Mouse (Mus musculus): ENCODE measurements at regions not wholly inside any gene's neighbourhood (a gene's known extent, or its start where the extent isn't known, plus 50 kb on each side); places are given as distances from the start of the nearest gene placed in this dataset.
"Not testable (repeated sequence)": the region's sequence is repeated elsewhere in the genome, so short reads cannot be mapped to it uniquely, and the experiment has no call there.

GRCm38 (mm10) chr2:48322278-48322677, 491.6 kb upstream of the Acvr2a start:
- no peaks in the 10 kb centered on the region for H3K79me2 ChIP-seq (ENCODE audit: control insufficient read depth, insufficient read depth)
- no peak overlapping the region for H3K4me3 ChIP-seq
- TF ChIP-seq POLR2AphosphoS2 (IDR thresholded peaks at IDR 0.05; ENCODE audit: insufficient read length, low read depth): no peak
- no peak for TF ChIP-seq USF1 (IDR thresholded peaks at IDR 0.05; ENCODE audit: low read depth)
- TF ChIP-seq CEBPB (IDR thresholded peaks at IDR 0.05; ENCODE audit: insufficient read depth, poor library complexity, severe bottlenecking): no peak
- TF ChIP-seq E2F4 (IDR thresholded peaks at IDR 0.05; ENCODE audit: insufficient read depth): no peak
- TF ChIP-seq MYOD1 (IDR thresholded peaks at IDR 0.05; ENCODE audit: control insufficient read depth in 1 of 3, insufficient read length in 2 of 3, low read depth in 2 of 3): no peak
- no peak for TF ChIP-seq TCF12 (IDR thresholded peaks at IDR 0.05; ENCODE audit: insufficient read depth, poor library complexity, severe bottlenecking)
- no peak for TF ChIP-seq POLR2A (IDR thresholded peaks at IDR 0.05; ENCODE audit: insufficient read length, low read depth)
- no peak for TF ChIP-seq TCF3 (IDR thresholded peaks at IDR 0.05; ENCODE audit: insufficient read length, low read depth)
- TF ChIP-seq REST (IDR thresholded peaks at IDR 0.05; ENCODE audit: insufficient read depth, insufficient read length): no peak
- no peak for TF ChIP-seq MYOG (IDR thresholded peaks at IDR 0.05; ENCODE audit: control insufficient read depth in 1 of 3, insufficient read depth in 1 of 3, insufficient read length in 2 of 3, low read depth in 2 of 3)
- no peak for TF ChIP-seq MAX (IDR thresholded peaks at IDR 0.05; ENCODE audit: low read depth)
- no peak for TF ChIP-seq SRF (IDR thresholded peaks at IDR 0.05; ENCODE audit: control insufficient read depth, insufficient read length, low read depth)

DNA sequence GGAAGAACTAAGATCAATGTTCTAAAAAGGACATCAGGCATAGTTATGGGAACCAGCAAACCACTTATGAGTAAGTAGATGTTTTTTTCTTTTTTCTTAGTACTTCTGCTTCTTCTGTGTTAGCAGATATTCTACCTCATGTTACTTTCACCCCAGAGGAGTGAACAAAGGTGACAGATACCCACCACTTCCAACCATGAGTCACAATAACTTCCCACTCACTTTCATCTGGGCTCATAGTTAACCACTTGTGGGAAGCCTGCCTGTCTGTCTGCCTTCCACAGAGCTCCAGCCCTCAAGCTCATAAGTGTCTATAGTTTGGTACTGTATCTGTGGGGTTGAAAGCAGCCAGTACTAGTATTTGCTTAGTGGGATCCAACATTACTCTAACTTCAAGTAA, 485.7 kb upstream of the Acvr2a start:
- Histone ChIP-seq H3K4me3 (no peak overlapping the region), H3K36me3 (ENCODE audit: control insufficient read depth, insufficient read depth) (no peaks in the 10 kb centered on the region), H3ac (ENCODE audit: control insufficient read depth, insufficient read length) (no peak overlapping the region), H3K4me2 (ENCODE audit: low read depth) (no peak overlapping the region), H3K79me2 (ENCODE audit: control insufficient read depth, insufficient read depth) (no peaks in the 10 kb centered on the region), H3K27me3 (ENCODE audit: control insufficient read depth, insufficient read depth, insufficient read length) (no peaks in the 10 kb centered on the region)
- no peak for TF ChIP-seq TCF12 (IDR thresholded peaks at IDR 0.05; ENCODE audit: insufficient read depth, poor library complexity, severe bottlenecking)
- no peak for TF ChIP-seq REST (IDR thresholded peaks at IDR 0.05; ENCODE audit: insufficient read depth, insufficient read length)
- no peak for TF ChIP-seq MYOD1 (IDR thresholded peaks at IDR 0.05; ENCODE audit: control insufficient read depth in 1 of 3, insufficient read length in 2 of 3, low read depth in 2 of 3)
- no peak for TF ChIP-seq MAX (IDR thresholded peaks at IDR 0.05; ENCODE audit: low read depth)
- no peak for TF ChIP-seq TCF3 (IDR thresholded peaks at IDR 0.05; ENCODE audit: insufficient read length, low read depth)

More at GRCm38 (mm10) chr2:48322278-48322677, 491.6 kb upstream of the Acvr2a start:
- no peaks in the 10 kb centered on the region for H3K27me3 ChIP-seq (ENCODE audit: control insufficient read depth, insufficient read depth, insufficient read length)
- H3K4me2 ChIP-seq (ENCODE audit: low read depth): peak overlapping the region; percentile 21
- H3ac ChIP-seq (ENCODE audit: control insufficient read depth, insufficient read length): no peak overlapping the region
- H3K36me3 ChIP-seq (ENCODE audit: control insufficient read depth, insufficient read depth): no peaks in the 10 kb centered on the region

DNA sequence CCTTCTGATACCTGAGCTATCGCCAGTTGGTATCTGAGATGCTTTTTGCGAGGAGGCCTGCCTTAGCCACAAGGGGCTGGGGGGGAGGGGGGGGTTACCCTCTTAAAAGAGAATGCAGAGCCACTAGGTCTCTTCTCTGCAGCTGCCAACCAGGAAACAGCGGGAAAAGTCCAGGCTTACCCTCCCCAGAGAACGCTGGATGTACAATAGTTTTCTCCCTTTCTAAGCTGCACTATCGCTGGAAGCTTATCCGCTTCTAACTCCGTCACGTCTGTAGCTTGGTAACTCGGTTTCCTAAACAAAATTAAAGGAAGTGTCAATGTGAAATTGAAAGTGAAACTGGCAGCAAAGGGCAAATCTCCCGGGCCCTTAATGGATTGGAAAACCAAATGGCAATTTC, 481.1 kb upstream of the Acvr2a start:
- Histone ChIP-seq H3K79me2 (ENCODE audit: control insufficient read depth, insufficient read depth) (no peaks in the 10 kb centered on the region), H3ac (ENCODE audit: control insufficient read depth, insufficient read length) (no peak overlapping the region), H3K4me2 (ENCODE audit: low read depth) (peak overlapping the region; percentile 84), H3K27me3 (ENCODE audit: control insufficient read depth, insufficient read depth, insufficient read length) (no peaks in the 10 kb centered on the region), H3K4me3 (peak overlapping the region; percentile 2), H3K36me3 (ENCODE audit: control insufficient read depth, insufficient read depth) (no peaks in the 10 kb centered on the region)
- no peak for TF ChIP-seq POLR2A (IDR thresholded peaks at IDR 0.05; ENCODE audit: insufficient read length, low read depth)
- TF ChIP-seq REST (IDR thresholded peaks at IDR 0.05; ENCODE audit: insufficient read depth, insufficient read length): no peak
- no peak for TF ChIP-seq SRF (IDR thresholded peaks at IDR 0.05; ENCODE audit: control insufficient read depth, insufficient read length, low read depth)

- H3K4me2 ChIP-seq (ENCODE audit: low read depth): no peak overlapping the region
- H3K27me3 ChIP-seq (ENCODE audit: control insufficient read depth, insufficient read depth, insufficient read length): no peaks in the 10 kb centered on the region
- H3ac ChIP-seq (ENCODE audit: control insufficient read depth, insufficient read length): no peak overlapping the region
- no peak for TF ChIP-seq POLR2A (IDR thresholded peaks at IDR 0.05; ENCODE audit: insufficient read length, low read depth)
- TF ChIP-seq TCF3 (IDR thresholded peaks at IDR 0.05; ENCODE audit: insufficient read length, low read depth): no peak
- no peak for TF ChIP-seq POLR2AphosphoS2 (IDR thresholded peaks at IDR 0.05; ENCODE audit: insufficient read length, low read depth)
- no peak for TF ChIP-seq MAX (IDR thresholded peaks at IDR 0.05; ENCODE audit: low read depth)
- no peak for TF ChIP-seq USF1 (IDR thresholded peaks at IDR 0.05; ENCODE audit: low read depth)
- no peak for TF ChIP-seq MYOG (IDR thresholded peaks at IDR 0.05; ENCODE audit: control insufficient read depth in 1 of 3, insufficient read depth in 1 of 3, insufficient read length in 2 of 3, low read depth in 2 of 3)
- no peak for TF ChIP-seq MYOD1 (IDR thresholded peaks at IDR 0.05; ENCODE audit: control insufficient read depth in 1 of 3, insufficient read length in 2 of 3, low read depth in 2 of 3)
- no peaks in the 10 kb centered on the region for H3K79me2 ChIP-seq (ENCODE audit: control insufficient read depth, insufficient read depth)
- H3K36me3 ChIP-seq (ENCODE audit: control insufficient read depth, insufficient read depth): no peaks in the 10 kb centered on the region
- H3K4me3 ChIP-seq: no peak overlapping the region
Observed at GRCm38 (mm10) chr2:48348021-48348420, 465.9 kb upstream of the Acvr2a start.

DNA sequence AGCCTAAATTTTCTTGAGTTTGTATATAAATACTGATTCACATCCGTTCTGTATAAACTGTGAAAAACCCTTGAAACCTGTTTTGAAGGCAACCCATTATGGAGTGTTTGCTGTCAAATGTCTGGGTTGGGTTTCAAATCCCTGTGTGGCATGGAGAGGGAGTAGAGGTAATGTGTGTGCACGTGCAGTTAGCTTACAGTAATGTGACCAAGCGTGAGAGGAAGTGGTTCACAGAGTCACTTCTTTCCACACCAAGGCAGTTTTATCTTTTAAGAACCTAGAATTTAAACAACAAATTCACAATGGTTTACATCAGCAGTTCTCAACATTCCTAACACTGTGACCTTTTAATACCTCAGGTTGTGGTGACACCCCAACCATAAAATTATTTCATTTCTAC, 464.1 kb upstream of the Acvr2a start:
- no peaks in the 10 kb centered on the region for H3K27me3 ChIP-seq (ENCODE audit: control insufficient read depth, insufficient read depth, insufficient read length)
- H3K36me3 ChIP-seq (ENCODE audit: control insufficient read depth, insufficient read depth): no peaks in the 10 kb centered on the region
- no peaks in the 10 kb centered on the region for H3K79me2 ChIP-seq (ENCODE audit: control insufficient read depth, insufficient read depth)
- no peak overlapping the region for H3K4me3 ChIP-seq
- no peak overlapping the region for H3ac ChIP-seq (ENCODE audit: control insufficient read depth, insufficient read length)
- no peak overlapping the region for H3K4me2 ChIP-seq (ENCODE audit: low read depth)
- TF ChIP-seq E2F4 (IDR thresholded peaks at IDR 0.05; ENCODE audit: insufficient read depth) (no peak), TCF3 (IDR thresholded peaks at IDR 0.05; ENCODE audit: insufficient read length, low read depth) (no peak), USF1 (IDR thresholded peaks at IDR 0.05; ENCODE audit: low read depth) (no peak), MYOD1 (IDR thresholded peaks at IDR 0.05; ENCODE audit: control insufficient read depth in 1 of 3, insufficient read length in 2 of 3, low read depth in 2 of 3) (no peak)

DNA sequence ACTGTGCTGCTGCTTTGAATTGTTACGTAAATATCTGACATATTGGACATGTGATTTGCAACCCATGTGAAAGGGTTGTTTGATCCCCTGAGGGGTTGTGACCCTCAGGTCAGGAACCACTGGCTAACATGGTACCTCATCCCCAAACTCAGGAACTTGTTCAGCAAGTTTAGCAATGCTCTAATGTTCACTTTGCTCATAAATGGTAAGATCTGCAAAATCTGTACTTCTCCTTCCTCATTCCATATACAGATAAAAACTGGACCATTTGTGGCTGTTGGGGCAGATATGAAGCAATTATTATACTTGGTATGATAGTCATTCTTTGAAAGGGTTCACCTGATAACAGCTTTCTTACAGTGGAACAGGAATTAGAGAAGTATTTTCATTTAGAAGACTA, 463.7 kb upstream of the Acvr2a start:
- Histone ChIP-seq H3K36me3 (ENCODE audit: control insufficient read depth, insufficient read depth) (no peaks in the 10 kb centered on the region), H3K4me3 (no peak overlapping the region), H3K27me3 (ENCODE audit: control insufficient read depth, insufficient read depth, insufficient read length) (no peaks in the 10 kb centered on the region), H3ac (ENCODE audit: control insufficient read depth, insufficient read length) (no peak overlapping the region), H3K4me2 (ENCODE audit: low read depth) (no peak overlapping the region), H3K79me2 (ENCODE audit: control insufficient read depth, insufficient read depth) (no peaks in the 10 kb centered on the region)
- TF ChIP-seq POLR2AphosphoS2 (IDR thresholded peaks at IDR 0.05; ENCODE audit: insufficient read length, low read depth): no peak
- TF ChIP-seq POLR2A (IDR thresholded peaks at IDR 0.05; ENCODE audit: insufficient read length, low read depth): no peak
- no peak for TF ChIP-seq MYOD1 (IDR thresholded peaks at IDR 0.05; ENCODE audit: control insufficient read depth in 1 of 3, insufficient read length in 2 of 3, low read depth in 2 of 3)
- no peak for TF ChIP-seq REST (IDR thresholded peaks at IDR 0.05; ENCODE audit: insufficient read depth, insufficient read length)
- no peak for TF ChIP-seq USF1 (IDR thresholded peaks at IDR 0.05; ENCODE audit: low read depth)
- no peak for TF ChIP-seq SRF (IDR thresholded peaks at IDR 0.05; ENCODE audit: control insufficient read depth, insufficient read length, low read depth)

GRCm38 (mm10) chr2:48371572-48371971, 442.3 kb upstream of the Acvr2a start:
- H3ac ChIP-seq (ENCODE audit: control insufficient read depth, insufficient read length); H3K27me3 ChIP-seq (ENCODE audit: control insufficient read depth, insufficient read depth, insufficient read length); H3K36me3 ChIP-seq (ENCODE audit: control insufficient read depth, insufficient read depth); H3K4me2 ChIP-seq (ENCODE audit: low read depth); H3K4me3 ChIP-seq; H3K79me2 ChIP-seq (ENCODE audit: control insufficient read depth, insufficient read depth): not testable (repeated sequence)

Measured in myocyte (in vitro differentiated cells).